Comparison of ENCODE assay signal across 8 mouse cellular contexts in the genomic region with DNA sequence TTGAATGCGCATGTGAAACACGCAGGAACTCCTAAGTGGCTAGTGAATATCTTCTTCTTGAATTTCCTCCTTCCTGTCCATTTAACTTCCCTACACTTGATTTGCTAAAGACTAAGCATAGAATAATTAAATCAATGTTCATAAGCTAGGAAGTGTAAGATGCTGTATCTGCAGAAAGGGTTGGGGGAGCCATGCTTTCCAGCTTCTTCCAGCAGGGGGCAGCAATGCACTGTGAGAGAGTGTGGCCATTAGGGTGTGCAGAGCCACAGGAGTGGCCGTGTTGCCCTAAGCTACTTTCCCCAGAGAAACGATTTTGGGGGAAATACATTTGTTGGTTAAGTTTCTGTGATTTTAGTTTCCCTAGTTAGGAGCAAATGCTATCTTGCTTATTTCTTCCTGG.
DNase-seq lines count a peak whose midpoint lies in the region; ATAC-seq lines count a peak whose summit lies in the region.

No protein-coding gene starts in this region.

- no peaks in the 10 kb centered on the region for H3K27me3 ChIP-seq in lung, embryonic 16.5 days (ENCODE audit: control insufficient read depth, insufficient read depth, low read depth, low read length)

- H3K4me3 ChIP-seq in lung, embryonic 16.5 days (ENCODE audit: low read length) = no peak overlapping the region

- peak; percentile 73 for DNase-seq in A20 (ENCODE audit: low read depth, low spot score)
- peak; percentile 67 for DNase-seq in T-cell, adult 2 months (ENCODE audit: low spot score)
- DNase-seq in cerebellum, postnatal 36 days = peak; percentile 76 to 79
- peak; percentile 41 to 55 for DNase-seq in gastrocnemius, adult 8-10 months (ENCODE audit: low spot score in 2 of 2)
- peak; percentile 38 for DNase-seq in large intestine, adult 2 months (ENCODE audit: low read depth, low spot score)
- peak; percentile 56 for DNase-seq in retina, adult 2 months (ENCODE audit: low read depth, low spot score)
- peak; percentile 88 for DNase-seq in thymus, postnatal 14 days

- no peaks in the 10 kb centered on the region for H3K9me3 ChIP-seq in lung, embryonic 16.5 days (ENCODE audit: control insufficient read depth, low read length)

- H3K36me3 ChIP-seq in lung, embryonic 16.5 days (ENCODE audit: control insufficient read depth, insufficient read depth, low read length) = peaks cover 22% of the 10 kb centered on the region

- no peak overlapping the region for H3K9ac ChIP-seq in lung, embryonic 16.5 days (ENCODE audit: low read length)

- H3K4me2 ChIP-seq in lung, embryonic 16.5 days (ENCODE audit: low read depth, low read length) = no peak overlapping the region

- H3K4me1 ChIP-seq in lung, embryonic 16.5 days (replicated peaks; ENCODE audit: control insufficient read depth, insufficient read depth, low read length) = no peaks in the 10 kb centered on the region

- peak; percentile 56; the same call in 1 of the 2 replicates for ATAC-seq in lung, embryonic 16.5 days (ENCODE audit: low read depth)

- WGBS in large intestine, adult 2 months = 50% methylated on average over 4 of the region's 4 CpGs
- 44% methylated on average over 4 of the region's 4 CpGs for WGBS in lung, embryonic 16.5 days

- H3K27ac ChIP-seq in lung, embryonic 16.5 days (ENCODE audit: low read length) = no peak overlapping the region

Comparison
In these comparisons a context has a peak if more than half of its experiments do, and no peak if none do; other contexts are left out.
1. DNase-seq: peak in every context shown above with its lines; median percentile 88 in thymus, postnatal 14 days; 78 in cerebellum, postnatal 36 days; 73 in A20; 67 in T-cell, adult 2 months; 56 in retina, adult 2 months; 48 in gastrocnemius, adult 8-10 months; 38 in large intestine, adult 2 months.